Mouse (Mus musculus) intestine, postnatal 0 days (tissue): ENCODE results near the gene Parm1. TPM values are rescaled to one million over a fixed set of nuclear protein-coding genes. Genes with fewer than 3 reads are reported as not detected.

ENCODE experiments used
- ATAC-seq: fragments of 200-750 bp; cut with Nextera tagmentation; 2 replicates; pipeline ENCODE4 v1.8.0; 2017; ENCODE audit warnings: mild to moderate bottlenecking, moderate TSS enrichment, moderate library complexity
- H3K27ac ChIP-seq: fragments of 300-500 bp; sonication (generic); 2 replicates; pipeline ENCODE4 v1.5.1; 2014; ENCODE audit warnings: mild to moderate bottlenecking, low read depth, low read length, moderate library complexity
- H3K27me3 ChIP-seq: fragments of 300-500 bp; sonication (generic); replicated peaks from 2 replicates; pipeline ENCODE4 v1.6.1; 2014; ENCODE audit warnings: low read length, mixed read lengths; ENCODE audit not compliant: control insufficient read depth, insufficient read depth
- H3K36me3 ChIP-seq: fragments of 300-500 bp; sonication (generic); 2 replicates; pipeline ENCODE4 v1.6.1; 2014; ENCODE audit warnings: mild to moderate bottlenecking, moderate library complexity; ENCODE audit not compliant: control insufficient read depth, insufficient read depth
- H3K4me1 ChIP-seq: fragments of 300-500 bp; sonication (generic); replicated peaks from 2 replicates; pipeline ENCODE4 v1.6.1; 2014; ENCODE audit warnings: antibody characterized with exemption, low read length, mixed read lengths; ENCODE audit not compliant: control insufficient read depth, insufficient read depth
- H3K4me2 ChIP-seq: fragments of 300-500 bp; sonication (generic); replicated peaks from 2 replicates; pipeline ENCODE4 v1.6.1; 2014; ENCODE audit warnings: low read depth, mild to moderate bottlenecking, moderate library complexity
- H3K4me3 ChIP-seq: fragments of 300-500 bp; sonication (generic); 2 replicates; pipeline ENCODE4 v1.5.1; 2014; ENCODE audit warnings: low read depth, low read length
- H3K9ac ChIP-seq: fragments of 300-500 bp; sonication (generic); 2 replicates; pipeline ENCODE4 v1.6.1; 2014; ENCODE audit warnings: mild to moderate bottlenecking, low read depth, low read length
- H3K9me3 ChIP-seq: fragments of 300-500 bp; sonication (generic); 2 replicates; pipeline ENCODE4 v1.6.1; 2016; ENCODE audit warnings: mixed run types; ENCODE audit not compliant: control insufficient read depth
- CTCF ChIP-seq: sonication (generic); IDR thresholded peaks from 2 replicates; pipeline ENCODE4 v1.5.1; 2016; ENCODE audit warnings: low read depth, mild to moderate bottlenecking, control low read depth, antibody characterized with exemption, moderate library complexity
- WGBS: fragments of 180-500 bp; shearing (Covaris S2); extraction: QIAGEN DNeasy Blood & Tissue Kit; methylation state at CpG from one replicate; pipeline ENCODE4 v1.1.7; 2014; 5-methylcytosine and 5-hydroxymethylcytosine counted together
- polyA plus RNA-seq: library from polyadenylated mRNA; unstranded; fragments of >200 nt; fragmentation: Nextera tagmentation; extraction: Ambion mirVana; gene quantifications from 2 replicates; pipeline ENCODE4 v1.2.1, GENCODE M21; 2015

The Parm1 gene
- polyA plus RNA-seq, 1 experiment from 2014 or later, result 11.7 TPM

DNA sequence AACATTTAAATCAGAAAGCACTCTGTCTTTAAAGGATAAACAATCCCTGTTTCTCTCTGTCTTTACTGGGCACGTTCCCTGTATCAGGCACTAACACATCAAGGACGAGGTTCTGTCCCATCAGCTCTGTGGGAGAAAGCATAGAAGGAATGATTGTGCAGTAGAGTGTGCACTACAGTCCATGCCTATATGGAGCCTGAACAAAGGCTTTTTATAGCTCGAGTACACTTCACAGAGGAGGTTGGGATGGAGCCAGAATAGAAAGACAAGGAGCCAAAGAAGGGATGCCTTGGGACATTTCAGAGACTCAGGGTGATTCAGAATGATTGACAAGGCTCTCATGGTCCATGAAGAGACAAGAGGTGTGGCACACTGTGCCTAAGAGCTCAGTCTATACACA, 68.8 kb downstream of the Parm1 start:
- Histone ChIP-seq H3K4me1 (no peaks in the 10 kb centered on the region), H3K9ac (no peak overlapping the region), H3K9me3 (no peaks in the 10 kb centered on the region), H3K27ac (no peak overlapping the region), H3K27me3 (no peaks in the 10 kb centered on the region), H3K4me2 (no peak overlapping the region), H3K36me3 (no peaks in the 10 kb centered on the region), H3K4me3 (no peak overlapping the region)
- no peak for ATAC-seq
- 66% methylated on average over 3 of the region's 3 CpGs for WGBS
- TF ChIP-seq CTCF, result no peak

DNA sequence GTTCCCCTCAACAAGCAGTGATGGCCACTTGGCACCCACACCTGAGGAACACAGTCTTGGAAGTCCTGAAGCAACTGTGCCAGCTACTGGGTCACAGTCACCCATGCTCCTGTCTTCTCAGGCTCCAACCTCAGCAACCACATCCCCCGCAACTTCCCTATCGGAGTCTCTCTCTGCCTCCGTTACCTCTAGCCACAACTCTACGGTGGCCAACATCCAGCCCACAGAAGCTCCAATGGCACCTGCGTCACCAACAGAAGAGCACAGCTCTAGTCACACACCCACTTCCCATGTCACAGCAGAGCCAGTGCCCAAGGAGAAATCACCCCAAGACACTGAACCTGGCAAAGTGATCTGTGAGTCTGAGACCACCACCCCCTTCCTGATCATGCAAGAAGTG, 76.7 kb downstream of the Parm1 start:
- H3K9me3 ChIP-seq, result no peaks in the 10 kb centered on the region
- H3K4me2 ChIP-seq, result no peak overlapping the region
- no peak overlapping the region for H3K27ac ChIP-seq
- 95% methylated on average over 5 of the region's 5 CpGs for WGBS
- H3K9ac ChIP-seq, result no peak overlapping the region
- no peak for ATAC-seq
- H3K36me3 ChIP-seq, result 0 out of 2 replicates have a peak, but pooled peaks cover 4% of the 10 kb centered on the region
- H3K27me3 ChIP-seq, result no peaks in the 10 kb centered on the region
- H3K4me3 ChIP-seq, result no peak overlapping the region
- H3K4me1 ChIP-seq, result no peaks in the 10 kb centered on the region
- no peak for TF ChIP-seq CTCF

DNA sequence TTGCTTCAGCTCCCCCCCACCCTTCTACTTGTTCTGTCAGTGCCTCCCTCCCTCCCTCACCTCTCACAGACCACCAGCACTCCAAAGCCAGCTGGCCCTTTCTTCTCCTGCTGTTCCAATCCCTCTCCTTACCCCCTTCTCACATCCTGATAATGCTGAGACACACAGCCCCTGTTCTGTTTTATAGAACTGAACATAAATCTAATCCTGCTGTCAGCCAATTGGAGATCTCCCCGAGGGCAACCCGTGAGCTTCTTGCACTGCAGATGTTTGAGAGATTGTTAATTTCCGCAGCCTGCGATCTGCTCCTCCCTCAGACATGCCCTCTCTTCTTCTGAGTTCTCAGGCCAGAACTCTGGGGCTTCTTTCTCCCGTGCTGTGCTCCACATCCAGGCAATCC, 79.8 kb downstream of the Parm1 start:
- Histone ChIP-seq H3K4me2 (no peak overlapping the region), H3K27ac (no peak overlapping the region), H3K9ac (no peak overlapping the region), H3K27me3 (no peaks in the 10 kb centered on the region), H3K4me3 (no peak overlapping the region), H3K4me1 (no peaks in the 10 kb centered on the region), H3K36me3 (0 out of 2 replicates have a peak, but pooled peaks cover 4% of the 10 kb centered on the region), H3K9me3 (no peaks in the 10 kb centered on the region)
- WGBS, result 46% methylated on average over 5 of the region's 5 CpGs
- ATAC-seq, result no peak
- no peak for TF ChIP-seq CTCF

DNA sequence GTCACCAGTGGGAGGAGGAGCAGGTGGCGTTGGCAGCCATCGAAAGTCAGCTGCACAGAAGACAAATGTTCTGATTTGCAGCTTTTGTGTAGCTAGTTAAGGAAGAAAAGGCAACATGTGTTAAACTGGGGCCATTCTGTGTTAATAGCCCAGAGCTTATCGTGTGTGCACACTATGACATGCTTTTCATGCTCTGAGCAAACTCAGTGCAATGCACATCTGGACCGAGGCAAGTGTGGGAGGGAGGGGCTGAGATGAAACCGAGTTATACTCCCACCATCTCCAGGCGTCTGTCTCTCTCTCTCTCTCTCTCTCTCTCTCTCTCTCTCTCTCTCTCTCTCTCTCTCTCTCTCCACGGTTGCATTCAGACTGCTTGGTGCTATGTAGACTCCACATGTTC, 82.4 kb downstream of the Parm1 start:
- Histone ChIP-seq H3K36me3 (no peaks in the 10 kb centered on the region), H3K27ac (no peak overlapping the region), H3K9ac (no peak overlapping the region), H3K4me1 (no peaks in the 10 kb centered on the region), H3K4me2 (no peak overlapping the region), H3K4me3 (no peak overlapping the region), H3K9me3 (no peaks in the 10 kb centered on the region), H3K27me3 (no peaks in the 10 kb centered on the region)
- ATAC-seq, result no peak
- no peak for TF ChIP-seq CTCF
- 75% methylated on average over 7 of the region's 7 CpGs for WGBS

DNA sequence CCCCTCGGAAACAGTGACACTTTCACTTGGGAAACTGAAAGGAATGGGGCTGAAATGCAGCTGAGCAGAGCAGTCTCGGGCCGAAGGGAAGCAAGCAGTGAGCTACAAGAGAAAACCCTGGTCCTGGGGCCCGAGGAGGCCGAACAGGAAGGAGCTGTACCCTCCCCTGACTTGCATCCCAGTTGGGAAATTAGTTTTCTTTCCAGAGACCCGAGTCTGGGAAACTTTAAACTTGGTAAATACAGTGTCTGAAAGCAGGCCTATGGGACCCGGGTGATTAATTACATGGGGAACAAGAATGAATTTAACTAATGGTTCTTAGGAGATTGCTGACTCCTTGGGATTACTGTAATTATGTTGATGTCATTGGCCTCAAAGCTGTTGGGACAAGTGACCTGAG, 85.9 kb downstream of the Parm1 start:
- Histone ChIP-seq H3K4me1 (no peaks in the 10 kb centered on the region), H3K27me3 (no peaks in the 10 kb centered on the region), H3K27ac (no peak overlapping the region), H3K9ac (no peak overlapping the region), H3K4me3 (no peak overlapping the region), H3K36me3 (no peaks in the 10 kb centered on the region), H3K9me3 (no peaks in the 10 kb centered on the region), H3K4me2 (no peak overlapping the region)
- no peak for TF ChIP-seq CTCF
- 54% methylated on average over 7 of the region's 7 CpGs for WGBS
- no peak for ATAC-seq

DNA sequence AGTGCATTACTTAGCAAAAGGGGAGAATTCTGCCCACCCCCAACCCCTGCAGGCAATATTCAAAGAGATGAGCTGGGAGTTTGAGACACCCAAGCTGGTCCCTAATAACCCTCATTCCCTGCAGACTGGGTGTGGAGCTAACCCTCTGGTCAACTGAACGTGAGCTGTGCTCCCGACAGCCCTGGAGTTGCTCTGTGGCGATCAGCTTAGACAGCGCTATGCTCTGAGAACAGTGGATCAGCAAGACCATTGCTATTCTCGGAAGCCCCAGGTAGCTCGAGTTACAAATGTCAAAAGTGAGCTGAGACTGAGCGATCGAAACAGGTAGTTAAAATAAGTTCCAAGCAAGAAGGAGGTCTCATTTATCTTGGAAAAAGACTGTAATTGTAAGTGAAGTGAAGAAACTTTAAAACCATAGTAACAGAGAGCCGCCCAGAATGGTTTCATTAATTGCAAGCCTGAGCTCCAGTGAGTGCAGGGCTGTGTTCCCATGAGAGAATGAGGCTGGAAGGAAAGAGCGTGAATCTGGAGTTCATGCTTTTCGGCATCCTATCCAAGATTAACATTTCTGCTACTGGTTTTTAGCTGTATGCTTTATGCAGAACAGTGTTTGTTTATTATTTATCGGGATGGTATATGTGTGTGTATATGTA, 86.5 kb downstream of the Parm1 start:
- Histone ChIP-seq H3K4me2 (no peak overlapping the region), H3K9me3 (no peaks in the 10 kb centered on the region), H3K27me3 (no peaks in the 10 kb centered on the region), H3K4me1 (no peaks in the 10 kb centered on the region; the same call in 1 of the 2 replicates), H3K36me3 (no peaks in the 10 kb centered on the region), H3K4me3 (no peak overlapping the region), H3K9ac (no peak overlapping the region), H3K27ac (no peak overlapping the region)
- WGBS, result 73% methylated on average over 12 of the region's 12 CpGs
- no peak for ATAC-seq
- TF ChIP-seq CTCF, result no peak
